Mouse (Mus musculus): ENCODE measurements around the gene Ttyh2.

Gene Ttyh2

GRCm38 (mm10) chr11:114714526-114714925 lies 39.3 kb downstream of the Ttyh2 start:
- peak; percentile 42 for DNase-seq

- DNase-seq, result no peak
Observed at GRCm38 (mm10) chr11:114715531-114715930, 40.3 kb downstream of the Ttyh2 start.

GRCm38 (mm10) chr11:114720535-114720934 lies 45.3 kb downstream of the Ttyh2 start:
- DNase-seq, result no peak

GRCm38 (mm10) chr11:114722438-114722837 lies 47.2 kb downstream of the Ttyh2 start:
- no peak for DNase-seq

GRCm38 (mm10) chr11:114723030-114723429 lies 47.8 kb downstream of the Ttyh2 start:
- no peak for DNase-seq

GRCm38 (mm10) chr11:114724787-114725590 lies 49.8 kb downstream of the Ttyh2 start:
- peak; percentile 39 for DNase-seq

- DNase-seq, result peak; percentile 77
Observed at GRCm38 (mm10) chr11:114726965-114727825, 52.0 kb downstream of the Ttyh2 start, which contains the start of gene Dnaic2. Gene Dnaic2 (plus strand): TSS chr11:114727408.

GRCm38 (mm10) chr11:114727826-114728186 lies 52.6 kb downstream of the Ttyh2 start:
- DNase-seq, result no peak

GRCm38 (mm10) chr11:114728333-114728732 lies 53.1 kb downstream of the Ttyh2 start:
- no peak for DNase-seq

GRCm38 (mm10) chr11:114729832-114730363 lies 54.7 kb downstream of the Ttyh2 start:
- DNase-seq, result no peak

- DNase-seq, result no peak
Observed at GRCm38 (mm10) chr11:114731711-114732110, 56.5 kb downstream of the Ttyh2 start.

- DNase-seq, result no peak
Observed at GRCm38 (mm10) chr11:114732890-114733289, 57.7 kb downstream of the Ttyh2 start.

- no peak for DNase-seq
Observed at GRCm38 (mm10) chr11:114736111-114736510, 60.9 kb downstream of the Ttyh2 start.

GRCm38 (mm10) chr11:114736913-114737624 lies 61.8 kb downstream of the Ttyh2 start:
- DNase-seq, result peak; percentile 19

- DNase-seq, result no peak
Observed at GRCm38 (mm10) chr11:114740598-114740997, 65.4 kb downstream of the Ttyh2 start.

GRCm38 (mm10) chr11:114741451-114741850 lies 66.2 kb downstream of the Ttyh2 start:
- no peak for DNase-seq

GRCm38 (mm10) chr11:114745134-114745533 lies 69.9 kb downstream of the Ttyh2 start:
- DNase-seq, result peak; percentile 85

- DNase-seq, result no peak
Observed at GRCm38 (mm10) chr11:114747564-114748138, 72.4 kb downstream of the Ttyh2 start.

- DNase-seq, result peak; percentile 18
Observed at GRCm38 (mm10) chr11:114764820-114765818, 89.9 kb downstream of the Ttyh2 start, which contains the start of gene Kif19a. Gene Kif19a (plus strand): TSS chr11:114765388.

- no peak for DNase-seq
Observed at GRCm38 (mm10) chr11:114769911-114770310, 94.7 kb downstream of the Ttyh2 start.

Data from right cerebral cortex, postnatal 25 days (tissue).